18 mouse cellular contexts compared by ENCODE assay signal in the genomic region with DNA sequence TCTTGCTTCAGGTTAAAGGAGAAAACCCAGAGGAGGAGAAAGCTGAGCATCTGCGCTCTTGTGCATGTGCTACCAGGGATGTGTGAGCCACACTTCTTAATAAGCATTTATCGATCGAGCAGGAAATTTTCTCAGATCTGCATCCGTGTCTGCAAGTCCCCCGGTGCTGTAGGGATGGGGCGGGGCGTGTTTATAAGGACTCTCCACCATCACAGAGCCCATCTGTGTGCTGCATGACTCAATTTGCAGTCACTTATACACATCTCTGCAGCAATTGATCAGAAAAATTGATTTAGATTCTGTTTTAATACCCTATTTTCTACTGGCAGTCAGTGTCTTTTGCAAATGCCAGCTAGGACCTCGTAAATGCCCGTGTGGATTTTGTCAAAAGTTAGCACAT.
"Had no signal": no experiment of that assay in that cellular context is flagged by ENCODE, and none has a peak within 500 bp of the region (broad histone marks: within the 10 kb centered on the region; RNA-seq: fewer than 3 reads in every experiment).

No protein-coding gene starts in this region.

- ATAC-seq: liver, embryonic 12.5 days had no signal

- H3K27me3 ChIP-seq: liver, embryonic 12.5 days; liver, embryonic 15.5 days; midbrain, embryonic 12.5 days; neural tube, embryonic 12.5 days had no signal

- H3K9me3 ChIP-seq: limb, embryonic 10.5 days; limb, embryonic 13.5 days; liver, embryonic 12.5 days; liver, embryonic 15.5 days; lung, embryonic 15.5 days; megakaryocyte, embryonic 14.5 days; midbrain, embryonic 12.5 days; neural tube, embryonic 12.5 days had no signal

- DNase-seq: kidney, postnatal 25 days; layer of hippocampus, adult 9-11 months; liver; lung, adult 18-20 months; lung, postnatal 10 days; lung, postnatal 36 days; thymus, adult 18-20 months; thymus, postnatal 36 days had no signal

- H3K4me2 ChIP-seq: limb, embryonic 13.5 days; liver, embryonic 12.5 days; liver, embryonic 15.5 days; lung, embryonic 15.5 days; midbrain, embryonic 12.5 days; neural tube, embryonic 12.5 days had no signal

- H3K4me1 ChIP-seq: limb, embryonic 13.5 days; liver, embryonic 12.5 days; liver, embryonic 15.5 days; lung, embryonic 15.5 days; neural tube, embryonic 12.5 days had no signal

- H3K9ac ChIP-seq: limb, embryonic 13.5 days; liver, embryonic 12.5 days; liver, embryonic 15.5 days; lung, embryonic 15.5 days; midbrain, embryonic 12.5 days; neural tube, embryonic 12.5 days had no signal

- H3K4me3 ChIP-seq: layer of hippocampus, adult 2 months; limb, embryonic 10.5 days; limb, embryonic 13.5 days; liver, embryonic 12.5 days; liver, embryonic 15.5 days; lung, embryonic 15.5 days; megakaryocyte, embryonic 14.5 days; midbrain, embryonic 12.5 days; neural tube, embryonic 12.5 days had no signal

- H3K36me3 ChIP-seq: limb, embryonic 10.5 days; limb, embryonic 13.5 days; liver, embryonic 12.5 days; liver, embryonic 15.5 days; lung, embryonic 15.5 days; midbrain, embryonic 12.5 days; neural tube, embryonic 12.5 days had no signal

- H3K27ac ChIP-seq: kidney, postnatal 0 days; layer of hippocampus, adult 2 months; limb, embryonic 10.5 days; limb, embryonic 13.5 days; liver, embryonic 12.5 days; liver, embryonic 15.5 days; lung, embryonic 15.5 days; midbrain, embryonic 12.5 days; neural tube, embryonic 12.5 days had no signal
